Mouse (Mus musculus) adrenal gland, adult 18-20 months (tissue): Measurements from ENCODE around the gene Tspan14. TPM values are rescaled to one million over a fixed set of nuclear protein-coding genes. Genes with fewer than 3 reads are reported as not detected.

Source experiments
- DNase-seq, 2 experiments: peaks; one replicate each; pipeline ENCODE4 v3.0.0; 2021 to 2022; ENCODE audit warnings: low spot score in 2 of 2
- total RNA-seq, 2 experiments: library from RNA; stranded (reverse); gene quantifications; 1 replicate in 1 of 2; 2 replicates in 1 of 2; pipeline ENCODE4 v1.2.3; 2021

Tspan14 gene
- total RNA-seq, 2 experiments from 2014 or later = 33.7 to 35.0 TPM

DNA sequence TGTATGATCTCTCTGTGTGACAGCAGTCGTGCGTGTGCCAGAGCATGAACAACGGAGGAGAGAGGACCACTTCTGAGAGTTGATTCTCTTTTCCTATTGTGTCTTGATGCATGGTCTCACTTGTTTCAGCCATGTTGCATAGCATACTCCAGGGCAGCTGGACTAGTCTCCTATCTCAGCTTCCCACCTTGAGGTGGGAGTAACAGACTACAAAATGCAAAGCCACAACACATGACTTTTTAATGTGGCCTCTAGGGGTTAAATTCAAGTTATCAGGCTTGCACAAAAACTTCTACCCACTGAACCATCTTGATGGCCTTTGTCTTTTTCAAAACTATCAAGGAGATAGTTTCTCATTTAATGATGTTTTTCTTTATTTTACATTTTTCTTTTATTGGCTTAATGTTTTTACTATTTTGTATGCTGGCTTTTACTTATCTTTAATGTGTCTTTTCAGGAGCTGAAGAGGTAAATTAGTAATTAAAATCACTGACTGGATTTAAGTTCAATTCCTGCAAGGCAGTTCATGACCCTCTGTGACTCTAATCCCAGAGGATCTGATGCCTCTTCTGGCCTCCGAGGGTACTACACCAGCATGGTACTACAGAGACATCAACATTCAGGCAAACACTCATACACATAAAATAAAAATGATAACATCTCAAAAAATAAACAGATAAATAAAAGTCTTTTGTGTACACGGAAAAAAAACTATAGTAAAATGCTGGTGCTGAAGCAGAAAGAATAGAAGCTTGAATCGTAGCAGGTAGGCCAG, 80.0 kb downstream of the Tspan14 start:
- DNase-seq = no peak

DNA sequence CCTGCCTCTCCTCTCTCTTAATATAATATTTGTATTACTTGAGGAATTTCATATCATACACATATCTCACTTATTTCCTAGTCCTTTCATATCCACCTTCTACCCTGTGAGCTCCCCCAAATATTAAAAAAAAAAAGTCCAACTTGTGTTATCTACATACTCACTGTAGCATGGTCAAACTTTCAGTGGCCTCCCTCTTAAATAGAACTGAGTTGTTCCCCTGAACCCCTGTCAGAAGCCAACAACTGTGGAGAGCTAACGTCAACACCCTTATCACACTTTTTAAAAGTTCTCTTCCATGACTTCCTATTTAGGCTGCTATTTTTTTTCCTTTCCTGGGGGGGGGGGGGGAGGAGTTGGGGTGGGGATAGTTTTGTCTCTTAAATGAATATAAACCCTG, 80.9 kb downstream of the Tspan14 start:
- no peak for DNase-seq

GRCm38 (mm10) chr14:40885225-40885624, 81.4 kb downstream of the Tspan14 start:
- DNase-seq = no peak

DNA sequence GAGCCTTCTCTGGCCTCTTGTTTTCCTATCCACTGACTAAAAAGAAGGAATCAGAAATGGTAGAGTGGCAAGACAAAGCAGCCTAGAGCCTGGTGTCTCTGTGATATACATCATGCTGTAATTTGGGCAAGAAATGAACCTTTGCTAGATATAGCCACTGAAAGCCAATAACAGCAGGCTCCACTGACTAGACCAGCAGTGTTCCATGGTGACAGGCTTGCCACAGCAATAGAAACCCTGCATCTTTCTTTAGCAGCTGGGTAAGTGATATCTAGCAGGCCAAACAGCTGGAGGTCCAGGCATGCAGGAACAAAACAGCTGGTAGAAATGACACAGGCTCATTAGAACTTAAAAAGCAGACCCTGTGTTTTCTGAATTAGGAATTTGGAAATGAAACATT, 92.0 kb downstream of the Tspan14 start:
- no peak for DNase-seq

GRCm38 (mm10) chr14:40873961-40874360, 92.6 kb downstream of the Tspan14 start:
- no peak for DNase-seq

- DNase-seq = no peak
Observed at GRCm38 (mm10) chr14:40870598-40870997, 96.0 kb downstream of the Tspan14 start.

- no peak for DNase-seq
Observed at GRCm38 (mm10) chr14:40864811-40865514, 101.6 kb downstream of the Tspan14 start.

- DNase-seq = no peak
Observed at GRCm38 (mm10) chr14:40863659-40864058, 102.9 kb downstream of the Tspan14 start.

DNA sequence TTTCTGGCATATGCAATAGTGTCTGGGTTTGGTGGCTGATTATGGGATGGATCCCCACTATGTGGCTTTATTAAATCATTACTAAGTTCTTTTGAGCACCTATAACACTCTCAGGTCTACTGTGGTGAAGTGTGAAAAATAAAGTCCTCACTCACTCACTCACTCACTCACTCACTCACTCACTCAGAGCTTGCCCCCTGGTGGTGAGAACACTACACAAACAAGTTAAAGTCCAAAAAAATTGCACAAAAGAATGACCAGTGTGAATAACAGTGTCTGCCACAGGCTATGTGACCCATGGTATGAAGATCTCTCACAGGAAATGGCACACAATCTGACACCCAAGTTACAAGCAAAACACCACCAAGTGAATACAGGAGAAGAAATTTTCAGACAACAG, 103.6 kb downstream of the Tspan14 start:
- DNase-seq = no peak

Other genes with a start within 250 kb of the Tspan14 start
- 1 to 10 TPM; 1.9 to 2.0 TPM for gene Sh2d4b, start 73.5 kb downstream of the Tspan14 start, total RNA-seq
- gene Fam213a, start 47.0 kb upstream of the Tspan14 start, total RNA-seq = 100 to 1,000 TPM; 109 to 216 TPM
- under 1 TPM; 0.80 to 0.90 TPM for gene Dydc2, start 102.4 kb upstream of the Tspan14 start, total RNA-seq
- gene Dydc1, start 106.1 kb upstream of the Tspan14 start, total RNA-seq = not detected
- gene Mat1a, start 138.2 kb upstream of the Tspan14 start, total RNA-seq = under 1 TPM in 1 of 2 experiments, not detected in 1; 0.56 TPM
- 1 to 10 TPM in 1 of 2 experiments, under 1 TPM in 1; 0.63 to 1.9 TPM for gene Sftpa1, start 165.0 kb upstream of the Tspan14 start, total RNA-seq
- not detected for gene Mbl1, start 184.7 kb upstream of the Tspan14 start, total RNA-seq
- gene Sftpd, start 218.3 kb upstream of the Tspan14 start, total RNA-seq = not detected